Mouse (Mus musculus): ENCODE data around the gene Gm44579.
A peak's percentile ranks its signal among the peaks of the same experiment; 100 is the strongest.

Gene Gm44579

DNA sequence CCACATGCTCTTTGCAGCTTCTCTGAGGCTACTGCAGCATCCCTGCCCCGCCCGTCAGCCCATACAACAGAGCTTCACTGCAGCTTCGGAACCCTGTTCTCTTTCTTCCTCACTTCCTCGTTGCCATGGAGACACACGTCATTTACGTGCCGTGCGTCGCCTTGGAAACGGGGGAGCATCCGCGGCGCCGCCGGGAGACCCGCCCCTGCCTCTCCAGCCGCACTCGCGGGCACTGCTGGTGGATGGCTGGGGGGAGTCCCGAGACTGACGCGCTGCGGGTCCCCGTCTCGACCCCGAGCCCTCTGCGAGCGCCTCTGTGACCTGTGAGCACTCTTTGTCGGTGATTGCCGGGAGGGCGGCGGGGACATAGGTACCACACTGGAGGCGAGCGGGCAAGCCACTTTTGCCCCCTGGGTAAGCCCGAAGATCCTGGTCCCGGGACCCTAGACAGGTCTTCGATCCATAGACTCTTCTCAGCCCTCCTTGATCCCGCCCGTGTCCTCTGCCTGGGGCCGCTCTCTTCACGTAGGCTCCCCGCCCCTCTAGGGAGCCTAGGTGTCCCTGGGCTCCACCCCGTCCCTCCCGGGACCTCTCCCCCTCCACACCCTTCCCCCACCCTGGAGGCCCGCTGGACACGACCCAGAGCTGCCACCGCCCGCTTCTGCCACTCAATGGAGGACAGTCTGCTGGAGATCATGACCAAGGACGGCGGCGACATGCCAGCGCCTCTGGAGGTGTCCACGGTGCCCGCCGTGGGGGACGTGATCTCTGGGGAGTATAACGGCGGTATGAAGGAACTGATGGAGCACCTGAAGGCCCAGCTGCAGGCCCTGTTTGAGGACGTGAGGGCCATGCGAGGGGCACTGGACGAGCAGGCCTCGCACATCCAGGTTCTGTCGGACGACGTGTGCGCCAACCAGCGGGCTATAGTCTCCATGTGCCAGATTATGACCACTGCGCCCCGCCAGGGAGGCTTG is 52.8 kb downstream of the Gm44579 start:
- peak; percentile 22 to 68 for DNase-seq (ENCODE audit: low spot score in 2 of 2)

DNA sequence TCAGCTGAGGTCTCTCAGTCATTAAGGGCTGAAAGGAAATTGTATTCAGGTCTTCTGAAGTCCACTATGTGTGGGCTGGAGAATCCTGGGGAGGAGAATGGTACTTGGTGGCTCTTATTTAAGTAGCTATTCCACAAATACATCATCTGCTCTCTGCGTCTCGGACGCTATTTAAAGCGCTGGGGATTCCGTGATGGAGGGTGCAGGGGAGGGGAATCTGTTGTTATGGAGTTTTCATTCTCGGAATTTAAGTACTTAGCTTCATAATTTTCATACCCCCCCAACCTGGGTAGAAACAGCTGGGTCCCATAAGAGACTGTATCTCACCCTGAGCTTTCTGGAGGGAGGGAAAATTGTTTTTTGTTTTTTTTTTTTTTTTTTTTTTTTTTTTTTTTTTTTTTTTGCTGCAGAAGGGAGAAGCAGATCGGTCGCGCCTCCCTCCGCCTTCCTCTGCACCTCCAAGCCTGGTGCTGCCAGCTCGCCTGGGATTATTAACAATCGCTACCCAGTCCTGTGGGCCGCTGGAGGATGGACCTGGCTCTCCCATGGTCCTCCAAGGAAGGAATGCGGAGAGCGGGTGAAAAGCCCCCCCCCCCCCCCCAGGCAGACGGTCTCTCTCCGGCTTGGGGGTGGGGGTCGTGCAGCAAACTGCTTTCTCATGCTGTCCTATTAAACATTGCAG is 53.7 kb downstream of the Gm44579 start, which contains the start of gene Ccdc184:
TSS of gene Ccdc184 (plus strand) at position 196 of the 682 bp plus-strand sequence.
- DNase-seq (ENCODE audit: low spot score in 2 of 2): no peak

- no peak for DNase-seq (ENCODE audit: low spot score in 2 of 2)
These were observed 55.3 kb downstream of the Gm44579 start, which contains the start of gene Asb8 for GRCm38 (mm10) chr15:98165525-98165924. TSS of gene Asb8 (minus strand) at chr15:98165625.

DNA sequence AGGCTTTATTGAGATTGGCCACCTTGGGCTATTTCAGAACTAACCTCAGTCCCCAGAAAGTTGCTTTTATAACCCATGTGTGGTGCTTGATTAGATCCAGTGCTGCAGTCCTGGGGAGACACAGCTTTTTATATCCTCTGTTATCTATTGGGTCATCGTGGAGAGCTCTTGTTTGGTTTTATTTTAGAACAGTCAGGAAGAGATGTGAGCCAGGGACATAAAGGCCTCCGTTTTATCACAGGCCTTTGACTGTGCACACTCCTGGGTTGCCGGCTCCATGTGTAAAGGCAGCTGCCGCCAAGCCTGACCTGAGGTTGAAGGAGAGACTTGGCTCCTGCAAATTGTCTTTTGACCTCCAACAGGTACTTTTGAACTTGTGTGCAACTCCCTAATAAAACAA is 58.2 kb downstream of the Gm44579 start:
- no peak for DNase-seq (ENCODE audit: low spot score in 2 of 2)

DNA sequence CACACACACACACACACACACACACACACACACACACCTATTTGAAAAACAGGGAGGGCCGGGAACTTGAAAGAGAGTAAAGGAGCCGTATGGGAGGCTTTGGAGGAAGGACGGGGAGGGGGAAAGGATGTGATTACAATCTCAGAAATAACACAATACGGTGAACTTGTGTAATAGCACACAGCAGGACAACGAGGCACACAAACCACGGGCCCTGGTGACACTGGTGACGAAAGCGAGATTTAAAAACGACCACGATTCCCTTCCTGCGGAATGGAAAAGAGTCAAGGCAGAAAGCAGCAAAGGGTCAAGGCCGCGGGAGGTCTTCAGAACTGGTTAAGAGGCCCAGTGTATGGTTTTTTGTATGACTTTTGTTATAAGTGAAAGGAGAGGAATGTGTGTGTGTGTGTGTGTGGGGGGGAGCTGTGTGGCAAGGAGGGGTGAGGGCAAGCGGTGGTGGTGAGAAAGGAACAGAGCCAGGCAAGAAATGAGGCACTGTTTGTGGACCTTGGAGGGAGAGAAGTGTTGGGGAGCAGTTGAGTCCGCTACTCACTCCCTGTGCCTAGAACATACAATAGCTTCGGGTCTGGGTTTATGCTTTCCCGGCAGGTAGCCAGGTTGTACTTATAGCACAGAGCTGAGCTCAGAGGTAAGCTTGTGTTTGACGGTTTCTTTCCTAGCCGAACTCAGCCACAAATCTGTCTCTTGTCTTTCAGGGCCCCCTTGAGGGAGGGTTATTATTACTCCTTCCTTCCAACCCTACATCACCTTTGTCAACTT is 59.6 kb downstream of the Gm44579 start:
- no peak for DNase-seq (ENCODE audit: low spot score in 2 of 2)

DNA sequence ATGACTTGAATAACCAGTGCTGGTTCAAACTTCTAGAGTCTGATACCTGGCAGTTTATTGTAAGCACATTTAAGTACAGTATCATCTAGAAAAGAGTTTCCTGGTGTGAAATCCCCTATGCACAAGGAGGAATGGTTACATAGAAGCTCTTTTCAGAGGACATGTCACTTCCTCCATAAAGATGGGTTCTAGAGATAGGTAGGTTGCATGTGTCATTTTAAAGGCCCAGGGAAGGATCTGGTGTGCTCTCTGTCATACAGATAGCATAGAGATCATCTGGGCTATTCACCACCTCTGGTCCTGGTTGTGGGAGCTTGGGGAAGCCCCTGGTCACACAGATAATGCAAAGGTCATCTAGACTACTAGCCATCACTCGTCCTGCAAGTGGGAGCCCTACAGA is 63.5 kb downstream of the Gm44579 start:
- no peak for DNase-seq (ENCODE audit: low spot score in 2 of 2)

GRCm38 (mm10) chr15:98155944-98156343 is 64.8 kb downstream of the Gm44579 start:
- DNase-seq (ENCODE audit: low spot score in 2 of 2): no peak

DNA sequence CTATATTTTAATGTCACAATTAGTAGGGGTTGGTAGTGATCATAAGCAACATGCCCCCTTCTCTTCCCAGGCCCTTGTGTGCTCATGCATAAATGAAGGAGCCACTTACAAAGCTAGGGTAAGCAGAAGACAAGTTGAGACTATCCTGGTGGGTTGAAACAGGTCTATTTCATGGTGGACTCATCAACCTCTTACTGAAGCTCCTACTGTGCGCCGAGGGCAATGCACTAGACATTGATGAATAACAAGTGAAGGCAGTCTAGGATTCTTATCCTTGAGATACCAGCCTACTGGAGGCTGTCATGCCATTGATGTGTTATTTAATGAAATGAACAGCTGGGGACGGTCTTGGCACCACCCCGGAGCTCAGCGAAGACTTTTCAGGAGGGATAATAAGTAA is 65.5 kb downstream of the Gm44579 start:
- DNase-seq (ENCODE audit: low spot score in 2 of 2): no peak

- DNase-seq (ENCODE audit: low spot score in 2 of 2): no peak
These were observed 66.1 kb downstream of the Gm44579 start for GRCm38 (mm10) chr15:98154631-98155030.

GRCm38 (mm10) chr15:98154146-98154545 is 66.6 kb downstream of the Gm44579 start:
- DNase-seq (ENCODE audit: low spot score in 2 of 2): no peak

- DNase-seq (ENCODE audit: low spot score in 2 of 2): no peak
These were observed 67.2 kb downstream of the Gm44579 start for GRCm38 (mm10) chr15:98153625-98154024.

- no peak for DNase-seq (ENCODE audit: low spot score in 2 of 2)
These were observed 67.9 kb downstream of the Gm44579 start for GRCm38 (mm10) chr15:98152916-98153315.

GRCm38 (mm10) chr15:98149166-98149602 is 71.6 kb downstream of the Gm44579 start:
- DNase-seq (ENCODE audit: low spot score in 2 of 2): no peak

DNA sequence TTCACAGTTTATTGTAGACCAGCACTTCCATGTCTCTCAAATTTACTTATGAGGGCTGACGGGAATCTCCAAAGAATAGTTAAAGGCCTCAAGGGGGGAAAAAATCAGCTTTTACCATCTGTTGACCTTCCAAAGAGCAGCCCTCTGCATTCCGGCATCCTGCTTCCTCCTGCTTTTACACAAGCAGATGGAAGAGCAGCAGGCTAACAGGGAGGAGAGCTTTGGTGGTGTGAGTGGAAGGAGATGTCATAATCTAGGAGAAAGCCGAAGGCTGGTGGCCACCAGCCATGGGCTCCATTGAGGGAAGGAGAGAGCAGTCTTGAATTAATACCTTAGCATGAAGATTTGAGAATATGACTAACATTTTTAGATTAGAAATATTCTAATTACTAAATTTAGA is 72.4 kb downstream of the Gm44579 start:
- no peak for DNase-seq (ENCODE audit: low spot score in 2 of 2)

GRCm38 (mm10) chr15:98145559-98146181 is 75.1 kb downstream of the Gm44579 start:
- peak; percentile 90 to 97 for DNase-seq (ENCODE audit: low spot score in 2 of 2)

DNA sequence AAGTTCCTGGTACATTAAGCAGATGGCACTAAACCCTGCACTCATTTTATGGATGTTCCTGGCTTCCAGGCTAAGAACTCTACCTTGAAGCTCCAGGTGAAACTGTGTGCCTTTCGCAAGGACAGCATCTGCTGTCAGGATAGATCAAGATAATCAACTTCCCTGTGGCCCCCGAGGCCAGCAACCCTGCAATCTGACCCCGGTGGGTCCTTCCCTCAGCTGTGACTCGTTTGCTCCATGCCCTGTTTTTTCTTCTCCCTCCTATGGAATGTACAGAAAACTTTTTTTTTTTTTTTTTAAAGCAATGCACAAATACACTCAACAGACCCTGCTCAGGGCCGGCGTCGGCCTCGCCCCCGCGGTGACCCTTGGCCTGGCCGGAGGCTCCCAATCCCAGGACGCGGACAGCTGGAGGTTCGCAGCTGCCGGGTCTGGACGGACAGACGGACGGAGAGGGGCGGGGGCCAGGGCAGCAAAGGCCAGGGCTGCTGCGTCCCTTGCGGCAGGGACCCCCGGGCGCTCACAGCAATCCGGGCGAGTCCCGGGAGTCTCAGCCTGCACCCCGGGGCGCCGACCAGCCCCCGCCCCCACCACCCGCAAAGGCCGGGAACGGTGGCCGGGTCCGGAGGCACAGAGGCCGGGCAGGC is 75.8 kb downstream of the Gm44579 start:
- no peak for DNase-seq (ENCODE audit: low spot score in 2 of 2)

DNA sequence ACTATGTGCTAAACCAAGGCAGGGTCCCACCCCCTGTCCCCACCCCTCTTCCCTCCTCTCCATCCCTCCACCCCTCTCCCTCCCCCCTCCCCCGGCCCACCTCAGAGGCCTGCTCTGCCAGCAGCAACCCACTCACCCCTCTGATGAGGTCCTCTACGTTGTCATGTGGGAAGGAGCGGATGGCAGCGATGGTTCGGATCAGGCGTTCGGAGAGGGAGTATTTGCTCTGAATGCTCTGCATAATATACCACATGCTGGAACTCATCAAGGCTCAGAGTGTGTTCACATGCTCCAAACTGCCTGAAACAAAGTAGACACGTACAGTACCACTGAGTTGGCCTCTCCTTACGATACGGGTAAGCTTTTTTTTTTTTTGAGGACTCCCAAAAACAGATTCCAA is 78.3 kb downstream of the Gm44579 start:
- no peak for DNase-seq (ENCODE audit: low spot score in 2 of 2)

- no peak for DNase-seq (ENCODE audit: low spot score in 2 of 2)
These were observed 80.0 kb downstream of the Gm44579 start for GRCm38 (mm10) chr15:98140809-98141208.

DNA sequence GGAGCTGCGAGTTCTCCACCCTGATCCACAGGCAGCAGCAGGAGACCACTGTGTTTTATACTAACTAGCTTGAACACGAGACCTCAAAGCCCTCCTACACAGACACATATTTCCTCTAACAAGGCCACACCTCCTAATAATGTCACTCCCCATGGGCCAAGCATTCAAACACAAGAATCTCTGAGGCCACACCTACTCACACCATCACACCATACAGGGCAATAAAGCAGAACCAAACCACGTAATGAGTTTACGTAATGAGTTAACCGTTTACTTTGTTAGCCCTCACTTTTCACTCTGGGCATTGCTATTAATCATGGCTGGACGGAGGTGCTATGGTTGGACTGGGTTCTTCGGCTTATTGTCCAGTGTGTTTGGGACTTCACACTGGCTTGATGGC is 81.0 kb downstream of the Gm44579 start:
- no peak for DNase-seq (ENCODE audit: low spot score in 2 of 2)

DNA sequence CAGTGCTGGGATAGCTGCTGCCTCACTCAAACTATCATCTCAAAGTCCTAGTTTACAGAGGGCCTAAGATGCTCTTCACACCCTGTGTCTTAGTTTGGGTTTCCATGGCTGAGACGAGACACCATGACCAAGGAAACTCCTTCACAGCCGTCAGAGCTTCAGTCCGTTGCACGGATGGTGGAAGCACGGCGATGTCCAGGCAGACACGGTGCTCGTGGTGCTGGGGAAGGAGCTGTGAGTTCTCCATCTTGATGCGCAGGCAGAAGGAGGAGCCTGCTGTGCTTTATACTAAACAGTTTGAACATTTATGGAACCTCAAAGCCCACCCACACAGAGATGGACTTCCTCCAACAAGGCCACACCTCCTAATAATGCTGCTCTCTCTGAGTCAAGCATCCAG is 83.9 kb downstream of the Gm44579 start:
- DNase-seq (ENCODE audit: low spot score in 2 of 2): no peak
